Mouse (Mus musculus) embryo, embryonic 9.5 days (tissue): Measurements from ENCODE around the gene AI854703.
A peak's percentile ranks its signal among the peaks of the same experiment; 100 is the strongest.

Source experiments
- DNase-seq: peaks from one replicate; pipeline ENCODE4 v3.0.0-alpha.2; 2017; ENCODE audit errors: extremely low spot score

The AI854703 gene

GRCm38 (mm10) chr6:48658721-48659120 is 32.2 kb downstream of the AI854703 start:
- DNase-seq, result no peak

GRCm38 (mm10) chr6:48664750-48665149 is 38.2 kb downstream of the AI854703 start:
- DNase-seq, result no peak

- DNase-seq, result no peak
Observed at GRCm38 (mm10) chr6:48665471-48665870, 38.9 kb downstream of the AI854703 start.

GRCm38 (mm10) chr6:48666159-48666586 is 39.6 kb downstream of the AI854703 start:
- no peak for DNase-seq

- DNase-seq, result no peak
Observed at GRCm38 (mm10) chr6:48668022-48668421, 41.5 kb downstream of the AI854703 start.

- DNase-seq, result no peak
Observed at GRCm38 (mm10) chr6:48669446-48669969, 42.9 kb downstream of the AI854703 start.

GRCm38 (mm10) chr6:48674291-48675058 is 47.9 kb downstream of the AI854703 start:
- no peak for DNase-seq

- no peak for DNase-seq
Observed at GRCm38 (mm10) chr6:48675400-48675930, 48.9 kb downstream of the AI854703 start.

GRCm38 (mm10) chr6:48675931-48676859 is 49.6 kb downstream of the AI854703 start, which contains the start of gene Gimap9:
Gimap9 (plus strand) TSS chr6:48676129.
- DNase-seq, result peak; percentile 45

- DNase-seq, result no peak
Observed at GRCm38 (mm10) chr6:48676860-48677415, 50.4 kb downstream of the AI854703 start.

GRCm38 (mm10) chr6:48677492-48678345 is 51.2 kb downstream of the AI854703 start:
- DNase-seq, result no peak

GRCm38 (mm10) chr6:48678391-48678790 is 51.8 kb downstream of the AI854703 start:
- DNase-seq, result no peak

GRCm38 (mm10) chr6:48679701-48680100 is 53.1 kb downstream of the AI854703 start:
- DNase-seq, result no peak

GRCm38 (mm10) chr6:48680421-48680820 is 53.9 kb downstream of the AI854703 start:
- no peak for DNase-seq

- no peak for DNase-seq
Observed at GRCm38 (mm10) chr6:48681472-48682090, 55.0 kb downstream of the AI854703 start.

- DNase-seq, result no peak
Observed at GRCm38 (mm10) chr6:48682271-48682670, 55.7 kb downstream of the AI854703 start.
